Mouse (Mus musculus) naive thymus-derived CD4-positive, alpha-beta T cell, adult 2 months (primary cell): ENCODE measurements around the gene Egfl8.

Experiments used
- DNase-seq: peaks from one replicate; pipeline ENCODE4 v3.0.0-alpha.2; 2011; ENCODE audit warnings: low read depth

The Egfl8 gene

DNA sequence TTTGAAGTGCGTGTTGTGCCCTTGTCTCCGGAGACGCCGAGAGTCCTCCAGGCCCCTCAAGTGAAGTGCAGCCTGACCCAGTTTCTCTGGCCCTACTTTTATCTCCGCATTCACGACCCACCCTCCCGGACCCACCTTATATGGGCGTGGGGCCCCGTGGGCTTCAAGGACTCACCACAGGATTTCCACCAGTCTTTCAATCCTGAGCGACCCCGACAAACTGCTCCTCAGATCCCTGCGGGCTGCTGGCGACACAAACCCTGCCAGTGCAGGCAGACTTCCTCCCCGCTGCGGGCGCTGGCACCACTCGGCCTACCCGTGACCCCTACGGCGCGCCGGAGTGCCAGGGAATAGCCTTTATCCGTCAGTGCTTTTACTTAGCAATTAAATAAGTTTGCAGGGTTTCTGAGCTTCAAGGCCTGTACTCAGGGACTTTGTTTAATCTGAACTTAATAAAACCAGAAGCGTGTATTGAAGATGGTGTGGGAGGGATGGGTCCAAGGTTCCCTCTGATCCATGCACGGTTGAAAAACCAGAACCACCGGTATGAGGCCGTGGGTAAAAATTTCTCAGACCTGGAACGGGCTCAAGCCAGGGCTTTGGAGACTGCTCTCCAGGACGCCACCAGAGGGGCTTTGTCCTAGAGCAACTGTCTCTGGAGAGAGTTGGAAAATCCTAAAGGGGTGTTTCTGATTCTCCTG lies 12.3 kb upstream of the Egfl8 start, which contains the start of gene Ppt2:
Gene Ppt2 (minus strand): TSS at position 568 of the 701 bp plus-strand sequence.
- peak; percentile 54 for DNase-seq

DNA sequence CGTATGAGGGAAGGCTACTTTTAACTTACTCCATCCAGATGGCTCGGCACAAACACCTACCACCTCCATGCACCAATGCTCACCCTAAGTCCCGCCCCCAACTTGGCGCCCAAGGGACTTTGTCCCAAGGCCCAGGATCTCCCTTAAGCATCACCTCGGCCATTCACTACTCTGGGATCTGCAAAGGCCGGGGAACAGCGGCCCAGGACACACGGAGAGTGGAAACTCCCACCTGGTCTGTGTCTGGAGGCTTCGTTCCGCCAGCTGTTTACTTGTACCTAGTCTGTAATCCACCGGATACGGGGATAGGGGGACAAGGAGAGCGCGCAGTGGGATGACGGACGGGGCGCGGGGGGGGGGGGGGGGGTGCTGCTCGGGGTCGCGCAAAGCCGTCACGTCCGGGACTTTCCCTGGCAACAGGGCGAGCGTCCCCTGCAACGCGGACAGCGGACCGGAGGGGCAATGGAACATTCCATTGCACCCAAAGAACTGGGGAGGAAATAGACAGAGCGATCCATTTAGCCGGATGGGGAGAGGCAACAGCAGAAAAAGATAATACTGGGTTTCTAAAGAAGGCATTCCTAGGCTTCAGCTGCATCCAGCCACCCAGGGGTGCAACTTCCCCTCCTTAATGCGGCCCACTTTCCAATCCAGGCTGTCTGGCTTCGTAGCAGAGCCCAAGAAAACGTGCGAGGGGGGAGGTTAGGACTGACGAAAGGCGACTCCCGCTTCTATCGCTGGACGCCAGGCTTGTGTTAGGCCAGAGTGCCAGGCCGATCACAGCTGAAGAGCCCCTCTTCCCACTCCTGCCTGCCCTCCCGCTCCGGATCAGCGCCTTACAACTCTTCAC lies 11.5 kb upstream of the Egfl8 start:
- DNase-seq: peak; percentile 84

DNA sequence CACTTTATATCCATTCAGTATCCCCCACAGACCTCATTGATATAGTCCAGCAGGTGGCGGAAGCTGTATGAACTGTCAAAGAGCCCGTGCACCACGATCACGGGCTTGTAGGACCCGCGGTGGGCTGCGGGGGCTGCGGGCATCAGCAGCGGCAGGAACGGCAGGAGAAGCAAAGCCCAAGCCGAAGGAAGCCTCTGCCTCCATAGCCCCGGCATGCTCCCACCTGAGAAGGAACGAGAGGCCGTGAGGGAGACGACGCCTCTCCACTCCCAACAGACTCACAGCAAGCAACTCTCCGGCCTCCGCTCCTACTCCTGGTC lies 11.0 kb upstream of the Egfl8 start:
- DNase-seq: peak; percentile 63

DNA sequence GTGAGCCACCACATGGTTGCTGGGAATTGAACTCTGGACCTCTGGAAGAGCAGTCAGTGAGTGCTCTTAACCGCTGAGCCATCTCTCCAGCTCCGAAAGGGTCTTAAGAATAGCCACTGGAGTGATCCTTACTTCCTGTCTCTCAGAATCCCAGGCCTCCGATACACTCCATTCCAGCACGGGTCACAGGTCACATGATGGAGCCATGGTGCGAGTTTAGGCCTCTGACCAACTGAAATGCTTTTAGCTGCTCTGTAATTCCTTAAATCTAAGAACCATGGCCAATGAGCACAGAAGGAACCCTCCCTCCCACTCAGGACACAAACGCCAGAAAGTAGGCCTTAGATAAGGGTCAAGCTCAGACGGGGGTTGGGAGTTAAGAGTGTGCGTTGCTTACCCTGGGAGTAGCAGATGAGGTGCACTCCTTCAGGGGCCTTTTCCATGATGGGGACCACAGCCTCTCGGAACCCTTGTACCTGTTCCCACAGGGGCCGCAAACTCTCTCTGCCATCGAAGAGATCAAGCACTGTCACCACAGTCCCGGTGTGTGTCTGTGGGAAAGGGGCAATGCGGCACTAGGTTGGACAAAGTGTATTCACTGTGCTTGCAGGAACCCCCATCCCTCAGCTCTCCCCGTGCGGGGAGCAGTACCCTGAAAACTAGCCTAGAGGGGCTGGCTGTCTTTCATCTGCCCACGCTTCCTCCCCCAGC lies 10.4 kb upstream of the Egfl8 start:
- DNase-seq: no peak

DNA sequence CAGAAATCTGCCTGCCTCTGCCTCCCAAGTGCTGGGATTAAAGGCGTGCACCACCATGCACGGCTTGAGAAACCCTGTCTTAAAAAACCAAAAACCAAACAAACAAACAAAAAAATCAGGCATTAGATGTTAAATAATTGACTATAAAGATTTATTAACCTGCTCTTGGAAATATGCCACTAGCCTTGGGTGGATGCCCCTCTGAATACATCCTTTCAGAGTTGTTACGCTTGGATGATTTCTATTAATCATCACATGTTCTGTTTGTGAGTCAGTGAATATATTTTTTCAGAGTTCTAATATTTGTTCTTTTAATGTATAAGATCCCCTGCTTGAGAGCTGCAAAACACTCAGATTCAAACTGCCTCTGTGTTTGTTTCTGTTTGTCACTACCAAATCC lies 9.2 kb upstream of the Egfl8 start:
- DNase-seq: no peak

DNA sequence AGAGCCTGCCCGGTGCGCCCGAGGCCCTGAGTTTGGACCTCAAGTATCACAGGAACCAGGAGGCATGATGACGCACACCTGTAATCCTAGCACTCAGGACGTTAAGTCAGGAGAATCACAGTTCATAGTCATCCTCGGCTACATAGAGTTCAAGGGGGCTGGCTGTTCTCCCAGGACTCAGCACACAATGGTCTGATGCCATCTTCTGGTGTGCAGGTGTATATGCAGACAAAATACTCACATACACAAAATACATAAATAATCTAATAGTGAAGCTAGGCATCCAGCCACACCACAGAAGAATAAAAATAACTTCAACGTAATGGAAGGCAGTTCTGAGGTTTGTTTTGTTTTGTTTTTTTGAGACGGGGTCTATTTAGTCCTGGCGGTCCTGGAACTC lies 7.4 kb upstream of the Egfl8 start:
- DNase-seq: no peak

DNA sequence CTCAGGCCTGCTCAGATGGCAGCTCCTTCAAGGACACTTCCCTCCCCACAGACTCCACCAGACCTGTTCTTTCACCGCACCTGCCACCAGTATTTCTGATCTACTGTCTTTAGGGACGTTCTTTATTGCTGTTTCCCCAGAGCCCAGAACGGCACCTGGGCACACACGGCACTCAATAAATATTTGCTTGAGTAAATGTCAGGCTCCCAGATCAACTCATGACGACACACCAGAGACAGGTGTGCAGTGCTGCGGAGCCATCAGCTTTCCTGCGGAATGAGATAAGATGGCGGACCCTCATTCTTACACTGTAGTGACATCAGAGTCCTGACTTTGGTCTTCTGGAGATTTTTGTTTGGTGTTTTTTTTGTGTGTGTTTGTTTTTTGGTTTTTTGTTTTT lies 5.2 kb upstream of the Egfl8 start:
- DNase-seq: no peak

DNA sequence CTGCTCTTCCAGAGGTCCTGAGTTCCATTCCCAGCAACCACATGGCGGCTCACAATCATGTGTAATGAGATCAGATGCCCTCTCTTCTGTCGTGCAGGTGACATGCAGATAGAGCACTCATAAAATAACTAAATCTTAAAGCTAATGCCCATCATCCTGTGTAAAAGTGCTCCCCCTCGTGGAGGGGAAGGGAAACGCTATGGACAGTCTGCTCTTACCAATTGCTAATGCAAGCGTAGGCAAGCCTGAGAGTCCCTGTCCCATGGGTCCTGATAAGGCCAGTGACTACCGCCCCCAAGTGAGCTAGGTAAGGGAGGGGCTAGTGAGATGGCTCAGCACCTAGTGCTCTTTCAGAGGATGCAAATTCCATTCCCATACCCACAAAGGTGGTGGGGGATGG lies 3.2 kb upstream of the Egfl8 start:
- peak; percentile 90 for DNase-seq

DNA sequence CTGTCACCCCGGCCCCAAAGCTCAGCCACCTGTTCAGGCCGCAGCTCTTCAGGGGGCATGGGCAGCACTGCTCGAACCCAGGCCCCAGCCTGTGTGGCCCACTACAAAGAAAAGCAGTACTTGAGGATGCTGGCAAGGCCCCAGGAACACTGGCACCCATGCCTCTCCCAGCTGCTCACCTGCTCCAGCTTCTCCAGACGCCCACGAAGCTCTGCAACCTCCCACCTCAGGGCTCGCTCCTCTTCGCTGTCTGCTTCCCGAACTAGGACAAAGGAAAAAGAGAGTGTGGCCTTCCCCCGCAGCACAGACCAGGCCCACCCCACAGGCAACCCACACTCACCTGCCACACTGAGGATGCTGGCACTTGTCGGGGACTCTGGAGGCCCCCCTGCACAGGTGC lies 1.9 kb downstream of the Egfl8 start:
- DNase-seq: no peak

DNA sequence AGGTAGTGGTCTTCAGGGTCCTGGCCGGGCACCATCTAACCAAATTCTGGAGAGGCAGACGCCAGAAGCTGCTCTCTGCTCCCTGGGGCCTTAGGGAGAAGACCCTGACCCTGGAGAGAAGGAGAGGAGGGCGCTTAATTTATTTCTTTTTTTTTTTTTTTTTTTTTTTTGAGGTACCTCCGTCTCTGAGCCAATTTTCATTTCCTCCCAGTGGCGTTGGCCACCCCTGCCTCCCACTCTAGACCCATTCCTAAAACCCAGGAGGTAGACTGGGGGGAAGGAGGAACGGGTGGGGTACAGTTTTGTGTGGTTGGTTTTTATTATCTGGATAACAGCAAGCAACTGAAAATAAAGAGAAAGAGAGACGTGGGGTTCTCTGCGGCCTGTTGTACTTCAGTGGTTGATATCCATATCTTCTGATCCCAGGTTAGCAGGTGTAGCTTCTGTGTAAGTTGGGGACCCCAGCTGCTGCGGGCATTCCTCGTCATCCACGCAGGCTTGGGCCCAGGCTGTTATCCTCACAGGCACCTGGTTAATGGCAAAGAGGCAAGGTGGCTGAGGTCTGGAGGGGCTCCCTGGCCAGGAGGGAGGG lies 2.6 kb downstream of the Egfl8 start:
- no peak for DNase-seq

DNA sequence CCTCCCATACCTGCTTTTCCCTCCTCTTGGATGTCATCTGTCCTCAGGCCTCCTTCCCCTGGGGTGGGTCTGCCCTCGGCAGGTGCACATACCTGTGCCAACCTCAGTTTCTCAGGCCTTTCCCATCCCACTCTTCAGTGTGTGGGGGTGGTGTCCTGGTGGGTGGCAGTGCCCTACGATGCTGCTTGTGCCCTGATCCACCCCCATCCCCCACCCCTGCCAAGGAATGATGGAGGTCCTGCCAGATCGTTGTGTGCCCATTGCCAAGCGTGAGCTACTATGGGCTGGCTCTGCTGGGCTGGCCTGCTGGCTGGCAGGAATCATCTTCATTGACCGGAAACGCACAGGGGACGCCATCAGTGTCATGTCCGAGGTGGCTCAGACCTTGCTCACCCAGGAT lies 4.7 kb downstream of the Egfl8 start:
- no peak for DNase-seq

DNA sequence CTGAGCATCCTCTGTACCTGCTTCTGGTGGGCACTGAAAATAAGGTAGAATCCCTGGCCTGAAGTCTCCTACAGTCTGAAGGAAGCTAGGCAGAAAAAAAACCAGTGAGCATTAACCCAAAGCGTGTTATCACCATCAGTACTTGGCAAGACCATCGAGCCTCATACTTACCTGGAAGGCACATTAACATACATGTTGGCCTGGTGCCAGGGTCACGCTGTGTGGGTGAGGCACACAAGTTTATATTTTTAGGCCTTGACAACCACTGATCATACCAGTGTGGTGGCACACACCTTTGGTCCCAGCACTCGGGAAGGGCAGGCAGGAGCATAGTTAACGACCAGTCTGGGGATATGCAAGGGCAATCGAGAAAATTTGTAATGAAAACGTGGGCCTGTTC lies 7.8 kb downstream of the Egfl8 start:
- no peak for DNase-seq

DNA sequence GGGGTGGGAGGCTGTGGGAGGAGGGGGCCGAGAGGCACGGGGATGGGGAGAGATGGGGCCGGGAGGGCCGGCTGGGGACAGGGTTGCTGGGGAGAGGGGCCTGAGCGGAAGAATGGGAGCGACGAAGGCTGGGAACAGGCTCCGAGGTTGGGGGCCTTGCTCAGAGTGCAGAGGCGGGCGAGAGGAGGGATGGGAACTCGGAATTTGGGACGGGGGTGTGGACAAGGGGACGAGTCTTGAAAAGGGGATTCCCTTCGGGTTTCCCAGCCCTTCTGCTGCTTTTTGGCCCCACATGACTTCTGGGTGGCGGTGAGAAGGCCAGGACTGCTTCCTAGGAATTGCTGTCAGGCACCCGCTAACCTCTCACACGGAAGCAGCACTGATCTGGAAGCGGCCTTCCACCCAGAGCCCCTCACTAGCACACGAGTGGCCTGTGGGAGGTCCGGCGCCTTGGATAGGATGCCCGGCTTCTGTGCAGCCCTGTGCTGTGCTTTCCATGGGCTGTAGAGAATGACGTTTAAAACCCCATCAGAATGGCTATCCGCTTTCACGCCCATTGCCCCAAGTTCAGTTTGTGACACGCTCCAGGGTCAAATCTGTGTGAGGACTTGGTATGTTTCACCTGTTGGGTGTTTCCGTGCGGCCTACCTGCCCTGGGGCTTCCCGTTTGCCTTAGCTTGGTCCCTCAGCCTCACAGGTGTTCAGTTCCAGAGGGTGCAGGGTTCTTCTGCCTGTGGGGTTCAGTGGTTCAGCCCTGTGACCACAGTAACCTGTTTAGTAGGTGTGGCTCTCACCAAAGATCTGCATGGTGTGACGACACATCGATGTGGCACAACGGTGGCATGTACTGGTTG lies 9.4 kb downstream of the Egfl8 start:
- DNase-seq: peak; percentile 49

DNA sequence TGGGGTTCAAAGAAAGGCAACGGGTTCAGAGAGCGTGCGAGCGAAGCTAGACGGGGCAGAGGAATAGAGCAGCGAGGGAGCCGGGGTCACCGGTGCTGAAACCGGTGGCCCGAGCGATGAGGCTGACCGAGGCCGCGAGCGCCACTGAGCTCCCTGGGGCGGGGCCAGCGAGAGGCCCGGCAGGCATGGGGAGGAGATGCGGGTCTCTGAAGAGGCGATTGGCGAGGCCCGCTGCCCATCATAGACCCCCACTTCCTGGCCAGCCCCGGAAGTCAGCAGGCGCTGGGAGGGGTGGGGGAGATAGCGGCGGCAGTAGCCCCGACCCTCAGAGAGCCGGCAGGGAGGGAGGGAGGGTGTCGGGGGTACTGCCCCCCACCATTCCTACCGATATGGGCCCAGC lies 10.2 kb downstream of the Egfl8 start:
- peak; percentile 94 for DNase-seq

DNA sequence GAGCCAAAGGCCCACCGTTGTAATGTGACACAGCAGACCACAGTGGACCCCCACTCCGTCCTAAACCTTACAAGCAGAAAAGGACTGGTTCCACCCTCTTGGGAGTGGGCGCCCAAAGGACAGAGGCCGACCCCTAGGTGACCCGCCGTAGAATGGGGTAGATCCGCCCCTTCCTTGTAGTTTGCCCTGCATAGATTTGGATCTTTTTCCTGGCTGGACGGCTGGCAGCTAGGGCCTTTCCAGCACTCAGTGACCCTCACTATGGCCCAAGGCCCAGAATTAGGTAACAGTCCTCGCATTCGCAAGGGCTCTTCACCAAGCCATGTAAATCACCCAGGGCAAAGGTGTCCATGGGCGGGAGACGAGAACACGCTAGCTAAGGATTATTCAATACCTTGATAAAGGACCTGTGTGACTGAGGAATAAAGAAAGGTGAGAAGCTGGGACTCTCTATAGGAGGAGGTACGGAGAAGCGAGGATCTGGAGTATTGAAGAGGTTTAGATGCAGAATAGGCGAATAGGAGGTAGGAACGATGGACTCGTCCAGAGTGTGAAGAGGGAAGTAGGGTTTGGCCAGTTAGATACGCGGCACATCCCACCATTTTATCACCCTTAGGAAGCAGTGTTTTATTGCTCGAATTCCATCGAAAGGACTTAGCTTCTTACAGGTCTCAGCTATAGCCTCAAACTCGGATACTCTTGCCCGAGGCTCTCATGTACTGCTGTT lies 11.1 kb downstream of the Egfl8 start:
- DNase-seq: peak; percentile 60

DNA sequence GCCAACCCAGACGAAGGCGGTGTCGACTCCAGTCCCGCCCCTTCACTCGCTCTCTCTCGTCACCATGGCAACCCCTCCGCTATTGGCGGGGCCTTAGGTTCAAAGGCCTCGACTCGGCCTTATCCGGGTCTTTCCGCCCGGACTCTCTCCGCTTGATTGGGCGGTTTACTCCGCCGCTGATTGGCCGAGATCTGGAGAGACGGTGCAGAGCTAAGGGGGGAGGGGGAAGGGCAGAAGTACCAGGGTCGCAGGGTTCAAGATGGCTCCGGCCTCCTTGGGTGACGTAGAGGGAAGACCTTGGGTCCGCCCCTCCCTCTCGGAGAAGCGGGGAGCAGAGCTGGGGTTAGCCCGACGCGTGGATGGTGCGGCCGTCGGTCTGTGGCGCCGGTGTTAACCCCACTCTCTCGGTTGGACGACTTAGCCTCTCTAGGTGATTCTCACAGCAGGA lies 11.7 kb downstream of the Egfl8 start, which contains the start of gene Agpat1:
Gene Agpat1 (plus strand): TSS at position 202 of the 448 bp plus-strand sequence.
- DNase-seq: peak; percentile 99

DNA sequence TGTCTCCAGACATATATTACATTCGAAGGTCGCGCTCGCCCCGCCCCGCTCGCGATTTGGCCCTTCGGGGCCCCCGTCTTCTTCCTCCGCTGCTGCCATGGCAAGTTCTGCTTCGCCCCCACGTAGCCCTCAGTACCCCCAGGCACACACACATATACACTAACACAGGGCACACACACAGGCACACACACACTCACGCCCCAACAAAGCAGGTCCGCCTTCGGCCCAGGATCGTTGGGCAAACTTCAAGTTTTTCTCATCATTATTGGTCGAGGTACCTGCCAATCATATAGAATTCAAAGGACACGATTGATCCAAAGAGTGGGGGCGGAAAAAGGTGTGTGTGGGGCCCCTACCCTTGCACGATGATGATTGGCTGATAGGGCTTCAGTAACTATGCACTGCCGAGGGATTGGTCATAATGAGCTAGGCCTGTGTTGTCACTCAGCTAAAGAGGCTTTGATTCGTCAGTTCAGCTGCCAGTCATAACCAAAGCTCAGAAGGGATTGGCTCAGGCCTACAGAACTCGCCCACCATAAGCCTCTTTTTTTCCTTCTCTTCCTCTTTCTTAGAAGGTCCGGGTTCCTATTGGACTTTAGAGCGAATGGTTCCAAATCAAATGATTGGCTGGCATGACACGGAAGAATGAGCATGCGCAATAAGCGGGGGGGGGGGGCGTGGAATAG lies 12.3 kb downstream of the Egfl8 start, which contains the start of gene Rnf5:
Gene Rnf5 (minus strand): TSS at position 316 of the 686 bp plus-strand sequence.
- DNase-seq: peak; percentile 100

DNA sequence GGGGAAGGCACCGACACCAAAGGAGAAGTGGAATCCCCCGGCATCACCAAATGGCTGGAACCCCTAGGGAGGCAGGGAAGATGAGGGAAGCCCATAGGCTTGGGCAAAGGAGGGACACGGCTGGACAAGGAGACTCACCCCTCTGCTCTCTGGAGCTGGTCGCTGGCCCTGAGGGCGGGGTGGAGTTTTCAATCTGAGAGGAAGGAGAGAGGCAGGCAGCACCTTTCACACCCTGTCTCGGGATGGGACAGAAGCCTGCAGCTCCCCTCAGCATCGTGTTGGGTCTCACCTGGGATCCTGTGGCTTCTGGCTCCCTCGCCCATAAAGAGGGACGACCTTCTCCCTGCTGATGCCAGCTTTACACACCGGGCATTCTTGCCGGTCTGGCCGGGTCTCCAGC lies 14.0 kb downstream of the Egfl8 start:
- DNase-seq: no peak

DNA sequence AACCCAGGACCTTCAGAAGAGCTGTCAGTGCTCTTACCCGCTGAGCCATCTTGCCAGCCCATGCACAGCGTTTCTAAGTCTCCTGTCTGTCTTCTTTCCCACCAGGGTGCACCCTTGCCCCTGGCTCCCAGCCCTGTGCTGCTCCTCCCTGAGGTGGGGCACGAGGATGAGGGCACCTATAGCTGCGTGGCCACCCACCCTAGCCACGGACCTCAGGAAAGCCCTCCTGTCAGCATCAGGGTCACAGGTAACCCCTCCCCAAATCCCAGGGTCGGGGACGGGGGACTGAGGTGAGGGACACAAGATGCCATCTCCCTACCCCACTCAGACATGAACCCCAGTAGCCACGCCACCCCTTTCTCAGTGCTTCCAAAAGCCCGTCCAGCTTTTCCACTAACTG lies 15.9 kb downstream of the Egfl8 start:
- no peak for DNase-seq

DNA sequence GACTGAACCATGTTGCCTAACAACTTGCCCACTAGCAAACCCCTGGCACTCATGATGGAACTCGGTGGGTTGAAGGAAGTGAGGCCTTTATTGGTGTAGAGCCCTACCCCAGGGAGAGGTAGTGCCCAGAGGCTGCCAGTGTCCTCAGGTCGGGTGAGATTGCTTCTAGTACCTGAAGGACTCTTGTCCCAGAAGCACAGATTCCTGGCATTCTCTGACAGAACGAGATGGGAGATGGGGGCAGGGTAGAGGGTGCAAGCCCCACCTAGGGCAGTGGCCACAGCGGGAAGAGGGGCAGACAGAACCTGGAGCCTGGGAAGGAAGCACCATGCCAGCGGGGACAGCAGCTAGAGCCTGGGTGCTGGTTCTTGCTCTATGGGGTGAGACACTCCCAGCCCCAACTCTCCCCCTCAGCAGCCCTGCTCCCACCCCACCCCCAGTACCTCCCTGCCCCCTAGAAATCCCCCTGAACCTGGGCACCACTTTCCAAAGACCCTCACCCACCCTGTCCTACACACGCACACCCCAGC lies 18.1 kb downstream of the Egfl8 start, which contains the start of gene Ager:
Gene Ager (plus strand): TSS at position 297 of the 530 bp plus-strand sequence.
- DNase-seq: no peak
